Mouse (Mus musculus) spleen, adult 18-20 months (tissue): ENCODE measurements around the gene Pik3ap1.
"Not testable (repeated sequence)": the region's sequence is repeated elsewhere in the genome, so short reads cannot be mapped to it uniquely, and the experiment has no call there.

Experiments used
- DNase-seq, 2 experiments: peaks; one replicate each; pipeline ENCODE4 v3.0.0; 2022; ENCODE audit warnings: mixed read lengths in 2 of 2

Pik3ap1 gene

GRCm38 (mm10) chr19:41330401-41330800, 54.5 kb downstream of the Pik3ap1 start:
- DNase-seq: no peak

DNA sequence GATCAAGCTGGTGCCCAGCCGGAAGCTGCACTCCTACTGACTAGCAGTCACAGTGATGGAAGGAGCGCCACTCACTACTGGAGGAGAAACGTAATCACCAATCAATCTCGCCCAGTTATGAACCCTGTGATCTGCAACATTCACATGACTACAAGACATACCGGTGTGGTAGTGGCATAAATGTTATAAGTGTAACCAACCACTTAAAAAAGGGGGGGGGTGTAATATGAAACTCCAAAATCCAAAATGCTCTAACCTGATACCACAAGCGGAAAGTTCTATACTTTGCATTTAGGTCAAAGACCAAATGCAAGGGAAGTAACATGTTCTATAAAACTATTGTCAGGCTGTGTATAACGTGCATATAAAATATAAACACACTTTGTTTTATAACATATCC, 54.9 kb downstream of the Pik3ap1 start:
- DNase-seq: no peak

DNA sequence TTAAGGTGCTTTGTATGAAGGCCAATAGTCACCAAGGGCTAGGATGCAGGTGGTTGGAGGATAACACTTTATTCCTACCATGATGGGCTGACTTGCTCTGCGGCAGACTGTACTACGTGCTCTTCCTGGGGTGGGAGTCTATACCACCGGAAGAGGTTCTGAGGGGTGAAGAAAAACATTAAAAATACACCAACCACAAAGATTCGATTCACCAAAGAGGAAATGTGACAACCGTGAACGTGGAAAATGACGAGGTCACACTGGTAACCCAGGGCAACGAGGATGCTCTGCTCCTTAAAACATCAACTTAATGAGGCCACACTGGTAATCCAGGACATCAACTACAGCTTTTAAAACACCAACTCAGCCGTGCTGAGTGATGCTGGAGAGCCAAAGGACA, 56.2 kb downstream of the Pik3ap1 start:
- no peak for DNase-seq

DNA sequence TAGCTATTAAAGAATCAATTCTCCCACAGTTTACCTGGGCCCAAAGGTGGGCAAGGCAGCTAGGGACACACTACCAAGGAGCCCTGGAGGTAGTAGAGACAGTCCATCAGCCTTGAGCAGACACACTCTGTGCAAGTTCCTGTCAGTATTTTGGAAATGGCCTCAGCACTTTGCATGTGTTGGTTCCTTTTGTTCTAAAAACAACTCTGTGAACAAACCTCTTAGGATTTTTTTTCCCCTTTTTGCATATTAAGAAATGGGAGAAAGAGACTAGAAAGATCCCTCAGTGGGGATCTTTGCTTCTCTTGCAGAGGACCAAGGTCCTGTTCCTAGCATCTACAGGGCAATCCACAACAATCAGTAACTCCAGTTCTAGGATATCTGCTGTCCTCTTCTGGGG, 61.1 kb downstream of the Pik3ap1 start:
- no peak for DNase-seq

- DNase-seq: no peak
These were observed 61.8 kb downstream of the Pik3ap1 start for GRCm38 (mm10) chr19:41323125-41323524.

DNA sequence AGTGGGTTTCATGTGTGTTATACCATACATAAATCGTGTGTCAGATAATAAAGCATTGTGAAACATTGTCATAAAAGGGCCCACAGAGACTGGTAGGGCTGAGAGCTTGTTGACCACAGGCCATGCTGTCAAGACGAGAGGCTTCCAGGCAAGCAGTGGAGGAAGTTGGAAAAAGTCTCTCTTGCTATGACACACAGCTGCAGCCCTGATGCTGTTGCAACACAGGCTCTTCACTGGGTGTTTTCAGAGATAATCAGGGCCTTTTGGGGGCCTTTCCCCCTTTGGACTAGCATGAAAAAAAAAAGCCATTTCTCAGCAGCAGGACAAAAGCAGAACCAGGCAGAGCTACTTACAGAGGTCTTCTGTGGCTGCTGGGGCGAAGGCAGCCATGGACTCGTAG, 63.8 kb downstream of the Pik3ap1 start:
- DNase-seq: no peak

DNA sequence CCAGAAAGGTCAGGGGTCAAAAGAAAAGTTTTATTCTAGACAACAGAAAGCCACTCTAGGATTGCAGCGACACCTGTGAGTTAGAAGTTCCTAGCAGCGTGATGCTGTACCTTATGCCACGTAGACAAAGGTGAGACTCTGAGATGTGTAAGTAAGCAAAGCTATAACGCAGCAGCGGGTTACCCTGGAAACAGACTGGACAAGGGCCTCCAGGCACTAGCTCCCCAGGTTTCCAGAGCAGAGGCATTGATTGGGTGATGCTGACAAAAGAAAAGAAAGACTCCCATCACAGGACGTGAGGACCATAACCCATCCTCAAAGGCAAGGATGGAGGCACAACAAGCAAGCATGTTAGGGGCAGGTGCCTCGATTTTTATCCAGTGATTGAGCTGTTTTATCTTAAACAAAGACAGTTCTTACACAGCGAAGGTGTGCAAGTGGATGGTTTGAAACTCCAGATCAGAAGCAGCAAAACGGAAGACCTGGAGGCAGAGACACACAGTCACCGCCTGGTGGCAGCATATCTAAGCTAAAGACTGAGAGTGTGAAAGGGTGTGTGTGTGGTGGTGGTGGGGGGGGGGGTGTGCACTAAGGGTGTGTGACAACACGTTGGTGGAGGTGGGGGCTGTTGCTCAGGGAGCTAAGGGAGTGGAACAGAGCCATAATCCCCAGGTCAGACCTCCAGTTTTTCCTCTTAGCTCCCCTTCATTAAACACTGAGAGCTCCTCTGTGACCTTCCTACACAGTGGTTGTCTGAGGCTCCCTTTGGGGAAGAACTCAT, 67.4 kb downstream of the Pik3ap1 start:
- peak in 1 of 2 experiments; percentile 57 for DNase-seq

DNA sequence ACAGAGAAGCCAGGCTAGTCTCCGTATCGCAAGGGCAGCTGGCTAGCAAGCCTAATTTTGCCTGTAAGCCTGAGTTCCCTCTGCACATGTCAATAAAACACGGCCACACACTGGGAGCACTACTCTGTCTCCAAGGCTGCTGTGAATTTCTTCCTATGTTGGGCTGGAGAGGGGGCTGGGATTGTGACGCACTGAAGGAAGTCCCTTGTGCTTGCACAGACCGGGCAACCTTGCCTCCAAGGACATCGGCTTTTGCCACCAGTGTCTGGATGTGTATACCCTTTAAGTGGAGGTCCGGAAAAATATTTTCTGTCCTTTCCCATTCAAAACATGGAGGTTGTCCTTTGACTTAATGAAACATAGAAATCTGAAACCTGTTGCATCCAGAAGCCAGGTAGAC, 70.2 kb downstream of the Pik3ap1 start:
- DNase-seq: no peak

DNA sequence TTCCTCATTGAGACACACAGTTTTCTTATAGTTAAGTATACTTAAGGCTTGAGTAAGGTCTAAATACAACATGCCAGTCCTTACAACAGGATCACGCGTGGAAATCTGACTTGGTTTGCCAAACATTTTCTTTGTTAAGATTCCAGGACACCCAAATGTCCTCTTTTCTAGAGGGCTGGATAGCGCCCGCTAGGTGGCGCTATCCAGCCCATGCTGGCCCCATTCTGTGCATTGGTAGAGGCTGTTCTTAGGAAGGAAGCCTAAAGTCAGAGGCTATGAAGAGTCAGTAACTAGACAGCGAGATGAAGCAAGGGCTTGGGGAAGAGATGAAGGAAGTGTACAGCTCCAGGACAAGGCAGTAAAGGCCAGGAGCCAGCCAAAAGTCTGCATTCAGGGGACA, 71.2 kb downstream of the Pik3ap1 start:
- peak in 1 of 2 experiments; percentile 33 for DNase-seq

DNA sequence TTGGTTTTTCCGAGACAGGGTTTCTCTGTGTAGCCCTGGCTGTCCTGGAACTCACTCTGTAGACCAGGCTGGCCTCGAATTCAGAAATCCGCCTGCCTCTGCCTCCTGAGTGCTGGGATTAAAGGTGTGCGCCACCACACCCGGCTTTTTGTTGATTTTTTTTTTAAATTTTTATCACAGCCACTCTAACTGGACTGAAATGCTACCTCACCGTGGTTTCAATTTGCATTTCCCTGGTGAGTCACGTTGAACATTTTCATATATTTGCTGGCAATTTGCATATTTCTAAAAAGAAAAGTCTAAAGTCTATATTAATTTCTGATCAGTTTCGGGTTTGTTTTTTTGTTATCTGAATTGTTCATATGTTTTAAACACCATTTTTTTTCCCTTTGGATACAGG, 72.3 kb downstream of the Pik3ap1 start:
- not testable (repeated sequence) for DNase-seq

- no peak for DNase-seq
These were observed 72.9 kb downstream of the Pik3ap1 start for GRCm38 (mm10) chr19:41312027-41312426.

- DNase-seq: no peak
These were observed 73.8 kb downstream of the Pik3ap1 start for GRCm38 (mm10) chr19:41310971-41311703.

DNA sequence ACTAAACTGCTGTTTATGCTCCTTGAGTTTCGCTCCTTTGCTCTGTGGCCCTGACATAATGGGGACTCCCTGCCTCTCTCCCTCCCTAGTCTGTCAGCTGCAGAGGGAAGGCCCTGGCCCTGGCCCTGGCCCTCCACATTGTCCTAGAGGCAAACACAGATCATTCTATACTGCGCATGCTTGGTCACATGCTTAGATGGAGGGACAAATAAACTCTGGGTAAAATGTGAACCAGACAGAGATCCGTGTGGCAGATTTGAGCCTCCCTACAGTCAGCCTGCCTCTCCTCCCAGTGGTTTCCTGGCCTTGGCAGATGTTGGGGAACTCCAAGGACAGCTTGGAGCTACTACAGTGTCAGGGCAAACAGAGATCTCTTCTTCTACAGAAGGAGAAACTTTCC, 81.0 kb downstream of the Pik3ap1 start:
- no peak for DNase-seq

- DNase-seq: no peak
These were observed 81.5 kb downstream of the Pik3ap1 start for GRCm38 (mm10) chr19:41303433-41303832.

DNA sequence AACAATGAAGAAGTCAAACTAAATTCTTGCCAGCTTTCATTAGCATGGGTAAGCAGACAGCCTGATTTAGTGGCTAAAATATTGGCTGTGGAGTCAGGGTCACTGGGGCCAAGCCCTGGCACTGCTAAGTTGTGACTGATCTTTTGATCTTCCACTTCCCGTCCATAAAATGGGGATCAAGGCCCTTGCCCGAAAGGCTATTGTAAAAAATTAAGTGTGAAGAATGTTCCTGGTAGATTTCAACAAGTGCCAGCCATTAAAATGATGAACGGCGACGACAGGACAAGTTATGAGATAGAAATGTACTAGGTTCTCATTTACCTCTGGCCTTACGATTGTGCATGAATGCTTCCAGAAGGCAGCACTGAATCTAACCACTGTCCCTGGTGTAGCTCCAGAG, 83.0 kb downstream of the Pik3ap1 start:
- DNase-seq: no peak

GRCm38 (mm10) chr19:41299446-41299845, 85.5 kb downstream of the Pik3ap1 start:
- no peak for DNase-seq

- DNase-seq: no peak
These were observed 93.8 kb downstream of the Pik3ap1 start for GRCm38 (mm10) chr19:41290952-41291619.

DNA sequence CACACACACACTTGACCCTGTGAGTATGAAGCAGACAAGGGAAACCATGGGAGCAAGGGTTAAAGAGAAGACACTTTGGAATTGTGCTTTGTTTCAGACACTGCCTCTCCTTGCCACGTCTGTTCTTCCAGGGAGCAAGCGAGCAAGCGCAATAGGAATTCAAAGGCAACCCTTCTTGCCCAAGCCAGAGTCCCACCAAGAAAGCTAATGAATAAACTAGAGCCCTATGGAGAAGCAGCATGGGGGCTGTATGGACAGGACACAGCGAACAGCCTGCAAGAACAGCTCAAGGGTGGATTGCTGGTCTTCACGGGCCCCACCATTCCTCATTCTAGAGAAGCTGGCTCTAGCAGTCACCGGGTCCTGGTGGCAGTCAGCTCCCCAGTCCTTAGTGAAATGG, 96.3 kb downstream of the Pik3ap1 start:
- DNase-seq: no peak

DNA sequence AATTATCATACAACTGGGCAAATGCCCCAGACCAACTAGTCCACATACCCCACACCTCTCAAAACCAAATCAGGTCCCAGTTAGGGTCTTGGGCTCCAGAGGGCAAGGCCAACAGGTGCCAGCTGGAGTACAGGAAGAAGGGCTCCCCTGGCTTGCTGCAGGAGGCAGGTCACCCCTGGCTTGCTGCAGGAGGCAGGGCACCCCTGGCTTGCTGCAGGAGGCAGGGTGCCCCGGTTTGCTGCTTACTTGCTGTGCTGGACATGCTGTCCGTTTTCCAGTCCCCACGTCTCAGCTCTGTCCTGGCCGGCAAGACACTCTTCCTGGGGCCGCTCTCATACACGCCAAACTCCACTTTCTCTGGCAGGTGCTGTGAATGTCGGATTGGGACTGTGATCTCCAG, 97.7 kb downstream of the Pik3ap1 start:
- DNase-seq: no peak

DNA sequence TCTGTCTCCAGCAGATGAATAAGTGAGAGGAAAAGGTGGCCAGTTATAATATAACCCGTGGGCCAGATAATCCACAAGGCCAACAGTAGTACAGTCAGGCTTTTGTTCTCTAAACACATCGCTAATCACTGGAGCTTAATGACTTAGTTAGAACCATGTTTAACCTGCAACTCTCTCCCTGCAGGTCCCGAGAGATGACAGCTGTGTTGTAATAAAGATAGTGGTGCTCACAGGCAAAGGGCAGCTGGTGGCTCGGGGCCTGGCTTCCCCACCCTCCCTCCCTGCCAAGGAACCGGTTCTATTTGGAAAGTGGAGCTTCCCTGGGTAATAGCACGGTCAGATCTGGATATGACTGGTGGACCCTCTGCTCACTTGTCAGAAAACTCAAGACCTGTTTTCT, 100.4 kb downstream of the Pik3ap1 start:
- DNase-seq: no peak

DNA sequence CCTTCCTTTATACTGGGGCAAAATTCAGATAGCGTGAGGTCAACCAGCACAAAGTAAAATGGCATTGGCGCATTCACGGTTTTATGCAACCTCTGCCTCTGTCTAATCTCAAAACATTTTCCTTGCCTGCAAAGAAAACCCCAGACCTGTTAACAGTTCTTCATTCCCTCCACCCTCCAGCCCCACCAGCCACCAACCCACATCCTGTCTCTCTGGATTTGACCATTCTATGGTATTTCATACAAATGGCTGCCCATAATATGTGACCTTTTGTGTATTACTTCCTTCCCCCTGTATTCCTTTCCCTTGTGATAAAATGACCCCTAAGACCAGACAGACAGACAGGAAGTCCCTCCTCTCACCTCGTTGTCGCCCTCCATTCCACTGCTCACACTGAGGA, 102.2 kb downstream of the Pik3ap1 start:
- no peak for DNase-seq

- DNase-seq: no peak
These were observed 102.7 kb downstream of the Pik3ap1 start for GRCm38 (mm10) chr19:41282216-41282615.

- no peak for DNase-seq
These were observed 105.1 kb downstream of the Pik3ap1 start for GRCm38 (mm10) chr19:41279724-41280244.

GRCm38 (mm10) chr19:41278606-41279005, 106.3 kb downstream of the Pik3ap1 start:
- no peak for DNase-seq
